Mouse (Mus musculus): Measurements from ENCODE around the gene Eif4b.

DNA sequence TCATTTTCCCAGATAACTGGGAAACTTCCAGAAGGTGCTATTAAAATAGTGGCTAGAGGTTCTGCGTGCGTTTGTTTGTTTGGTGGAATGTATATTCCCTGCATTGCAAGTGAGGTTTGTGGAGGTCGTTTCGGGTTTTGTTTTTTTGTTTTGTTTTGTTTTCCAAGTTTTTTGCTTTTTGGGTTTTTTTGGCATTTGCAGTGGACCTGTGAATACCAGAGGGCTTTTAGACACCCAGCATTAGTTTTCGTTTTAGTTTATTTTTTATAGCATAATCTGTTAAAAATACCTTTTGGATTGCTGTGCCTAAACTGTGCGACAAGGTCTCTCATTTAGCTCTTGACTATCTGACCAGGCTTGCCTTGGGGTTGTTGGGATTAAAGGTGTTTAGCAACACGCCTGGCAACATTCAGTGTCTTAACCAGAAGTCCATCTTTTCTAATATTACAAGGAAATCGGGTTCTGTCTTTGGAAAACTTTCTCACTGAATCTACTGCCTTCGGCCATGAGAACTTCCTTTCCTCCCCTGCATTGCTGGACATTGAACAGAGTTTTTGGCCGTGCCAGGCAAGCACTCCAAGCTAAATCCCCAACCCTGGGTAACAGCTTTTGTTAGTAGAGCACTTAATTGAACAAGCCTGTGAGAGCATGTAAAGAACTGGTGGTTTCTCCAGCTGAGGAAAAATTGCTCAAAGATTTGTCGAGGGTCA is 1.5 kb downstream of the Eif4b start:
- TF ChIP-seq CTCF (IDR thresholded peaks at IDR 0.05; ENCODE audit: extremely low read depth, insufficient read depth, insufficient read length, insufficient replicate concordance) (no peak), POLR2A (IDR thresholded peaks at IDR 0.05; ENCODE audit: low read depth, low read length) (no peak)

Measured in spleen, adult 2 months (tissue).